Mouse (Mus musculus) MEL (cell line): ENCODE measurements around the gene Ncam2. TPM values are rescaled to one million over a fixed set of nuclear protein-coding genes. Genes with fewer than 3 reads are reported as not detected.

Experiments
- DNase-seq: peaks from one replicate; pipeline ENCODE4 v3.0.0; 2011; ENCODE audit warnings: low read depth, low spot score
- H3K27ac ChIP-seq: 2 replicates; pipeline ENCODE4 v1.5.1; 2012; ENCODE audit warnings: low read depth, mild to moderate bottlenecking, control low read depth, low read length, moderate library complexity; ENCODE audit not compliant: control insufficient read depth
- H3K27me3 ChIP-seq, 2 experiments: fragments of 150-350 bp in 1 of 2; sonication (generic) in 1 of 2; 2 replicates each; pipeline ENCODE4 v1.6.1; 2012; ENCODE audit warnings: low read length in 2 of 2, mild to moderate bottlenecking in 2 of 2, improper control_type of control experiment in 1 of 2, moderate library complexity in 1 of 2; ENCODE audit not compliant: insufficient read depth in 2 of 2, control insufficient read depth in 1 of 2
- H3K36me3 ChIP-seq, 2 experiments: 2 replicates each; pipeline ENCODE4 v1.6.1; 2012 to 2014; ENCODE audit warnings: low read length in 2 of 2, improper control_type of control experiment in 1 of 2, inconsistent platforms in 1 of 2, mild to moderate bottlenecking in 1 of 2; ENCODE audit not compliant: insufficient read depth in 2 of 2, control insufficient read depth in 1 of 2
- H3K4me1 ChIP-seq, 2 experiments: fragments of 150-350 bp in 1 of 2; sonication (generic) in 1 of 2; 2 replicates each; pipeline ENCODE4 v1.6.1; 2012; ENCODE audit warnings: low read length in 2 of 2, improper control_type of control experiment in 1 of 2, mild to moderate bottlenecking in 1 of 2; ENCODE audit not compliant: insufficient read depth in 2 of 2, control insufficient read depth in 1 of 2
- H3K4me3 ChIP-seq, 2 experiments: fragments of 150-350 bp in 1 of 2; sonication (generic) in 1 of 2; 2 replicates each; pipeline ENCODE4 v1.5.1; 2012; ENCODE audit warnings: low read depth in 2 of 2, low read length in 2 of 2, mild to moderate bottlenecking in 2 of 2, moderate library complexity in 2 of 2, control low read depth in 1 of 2, improper control_type of control experiment in 1 of 2; ENCODE audit not compliant: control insufficient read depth in 1 of 2, insufficient read depth in 1 of 2
- H3K79me2 ChIP-seq: 2 replicates; pipeline ENCODE4 v1.6.1; 2012; ENCODE audit warnings: mild to moderate bottlenecking, low read length, moderate library complexity; ENCODE audit not compliant: control insufficient read depth, poor library complexity, insufficient read depth
- H3K9ac ChIP-seq: 2 replicates; pipeline ENCODE4 v1.6.1; 2012; ENCODE audit warnings: low read depth, mild to moderate bottlenecking, control low read depth, low read length, moderate library complexity; ENCODE audit not compliant: control insufficient read depth, poor library complexity, severe bottlenecking
- H3K9me3 ChIP-seq: fragments of 150-350 bp; sonication (generic); replicated peaks from 2 replicates; pipeline ENCODE4 v1.6.1; 2012; ENCODE audit warnings: mild to moderate bottlenecking, low read length, improper control_type of control experiment, moderate library complexity; ENCODE audit not compliant: insufficient read depth
- CHD1 ChIP-seq: IDR thresholded peaks from 2 replicates; pipeline ENCODE4 v1.6.1; 2012; ENCODE audit warnings: low read depth, mild to moderate bottlenecking, inconsistent platforms, low read length, improper control_type of control experiment
- CHD2 ChIP-seq: IDR thresholded peaks from 2 replicates; pipeline ENCODE4 v1.6.1; 2011; ENCODE audit warnings: low read length, improper control_type of control experiment
- CTCF ChIP-seq, 3 experiments: IDR thresholded peaks in 2 of 3; conservative IDR thresholded peaks in 1 of 3; 2 replicates each; pipeline ENCODE4 v1.5.1; 2011 to 2012; ENCODE audit warnings: low read length in 3 of 3, low read depth in 2 of 3, mild to moderate bottlenecking in 2 of 3, improper control_type of control experiment in 1 of 3, inconsistent platforms in 1 of 3, mixed read lengths in 1 of 3, moderate library complexity in 1 of 3; ENCODE audit not compliant: control insufficient read depth in 1 of 3, insufficient read depth in 1 of 3, poor library complexity in 1 of 3, severe bottlenecking in 1 of 3
- E2F4 ChIP-seq: IDR thresholded peaks from 2 replicates; pipeline ENCODE4 v1.6.1; 2011; ENCODE audit warnings: low read depth, low read length, improper control_type of control experiment, borderline replicate concordance
- ELF1 ChIP-seq: IDR thresholded peaks from 2 replicates; pipeline ENCODE4 v1.6.1; 2014; ENCODE audit warnings: low read depth, mild to moderate bottlenecking, inconsistent platforms, low read length, improper control_type of control experiment, moderate library complexity
- GATA1 ChIP-seq: IDR thresholded peaks from 2 replicates; pipeline ENCODE4 v1.6.1; 2011; ENCODE audit warnings: low read depth, low read length, improper control_type of control experiment
- HCFC1 ChIP-seq: IDR thresholded peaks from 2 replicates; pipeline ENCODE4 v1.6.1; 2012; ENCODE audit warnings: low read depth, mild to moderate bottlenecking, inconsistent platforms, low read length, improper control_type of control experiment, moderate library complexity
- JUND ChIP-seq: IDR thresholded peaks from 2 replicates; pipeline ENCODE4 v1.6.1; 2011; ENCODE audit warnings: low read depth, mild to moderate bottlenecking, improper control_type of control experiment, low read length
- MAX ChIP-seq: IDR thresholded peaks from 2 replicates; pipeline ENCODE4 v1.6.1; 2011; ENCODE audit warnings: low read length, improper control_type of control experiment
- MAZ ChIP-seq: IDR thresholded peaks from 2 replicates; pipeline ENCODE4 v1.6.1; 2012; ENCODE audit warnings: low read depth, mild to moderate bottlenecking, inconsistent platforms, low read length, improper control_type of control experiment
- MEF2A ChIP-seq: IDR thresholded peaks from 2 replicates; pipeline ENCODE4 v1.6.1; 2014; ENCODE audit warnings: low read depth, mild to moderate bottlenecking, inconsistent platforms, low read length, improper control_type of control experiment; ENCODE audit not compliant: poor library complexity, insufficient replicate concordance, severe bottlenecking; ENCODE audit errors: extremely low read depth
- MXI1 ChIP-seq: IDR thresholded peaks from 2 replicates; pipeline ENCODE4 v1.6.1; 2011; ENCODE audit warnings: mild to moderate bottlenecking, low read depth, low read length, improper control_type of control experiment
- MYB ChIP-seq: IDR thresholded peaks from 2 replicates; pipeline ENCODE4 v1.6.1; 2011; ENCODE audit warnings: mild to moderate bottlenecking, low read depth, low read length, improper control_type of control experiment
- MYC ChIP-seq: IDR thresholded peaks from 2 replicates; pipeline ENCODE4 v1.6.1; 2011; ENCODE audit warnings: low read depth, mild to moderate bottlenecking, low read length, improper control_type of control experiment, moderate library complexity
- NRF1 ChIP-seq: IDR thresholded peaks from 2 replicates; pipeline ENCODE4 v1.6.1; 2014; ENCODE audit warnings: low read depth, mild to moderate bottlenecking, inconsistent platforms, low read length, improper control_type of control experiment, moderate library complexity; ENCODE audit not compliant: poor library complexity, insufficient read depth, severe bottlenecking
- POLR2A ChIP-seq, 2 experiments: IDR thresholded peaks; 2 replicates each; pipeline ENCODE4 v1.6.1; 2011 to 2012; ENCODE audit warnings: low read length in 2 of 2, mild to moderate bottlenecking in 2 of 2, control low read depth in 1 of 2, improper control_type of control experiment in 1 of 2, low read depth in 1 of 2, moderate library complexity in 1 of 2; ENCODE audit not compliant: control insufficient read depth in 1 of 2, insufficient read depth in 1 of 2, poor library complexity in 1 of 2
- POLR2AphosphoS2 ChIP-seq: IDR thresholded peaks from 2 replicates; pipeline ENCODE4 v1.6.1; 2011; ENCODE audit warnings: low read length, improper control_type of control experiment
- POLR2AphosphoS5 ChIP-seq: IDR thresholded peaks from 2 replicates; pipeline ENCODE4 v1.6.1; 2012; ENCODE audit warnings: low read depth, borderline replicate concordance, mild to moderate bottlenecking, inconsistent platforms, low read length, moderate library complexity, mixed read lengths
- RAD21 ChIP-seq: IDR thresholded peaks from 2 replicates; pipeline ENCODE4 v1.6.1; 2011; ENCODE audit warnings: mild to moderate bottlenecking, low read depth, low read length, improper control_type of control experiment
- SMC3 ChIP-seq: IDR thresholded peaks from 2 replicates; pipeline ENCODE4 v1.6.1; 2011; ENCODE audit warnings: low read depth, low read length, improper control_type of control experiment
- TAL1 ChIP-seq: IDR thresholded peaks from 2 replicates; pipeline ENCODE4 v1.6.1; 2012; ENCODE audit warnings: mild to moderate bottlenecking, inconsistent platforms, low read length, moderate library complexity, mixed read lengths
- TBP ChIP-seq: IDR thresholded peaks from 2 replicates; pipeline ENCODE4 v1.8.0; 2011; ENCODE audit warnings: low read depth, low read length, improper control_type of control experiment
- TCF12 ChIP-seq: IDR thresholded peaks from 2 replicates; pipeline ENCODE4 v1.6.1; 2014; ENCODE audit warnings: low read depth, mild to moderate bottlenecking, inconsistent platforms, low read length, improper control_type of control experiment, moderate library complexity
- UBTF ChIP-seq: IDR thresholded peaks from 2 replicates; pipeline ENCODE4 v1.6.1; 2012; ENCODE audit warnings: low read depth, mild to moderate bottlenecking, inconsistent platforms, low read length, improper control_type of control experiment, moderate library complexity, borderline replicate concordance; ENCODE audit not compliant: insufficient read depth
- USF1 ChIP-seq: IDR thresholded peaks from 2 replicates; pipeline ENCODE4 v1.6.1; 2014; ENCODE audit warnings: low read depth, mild to moderate bottlenecking, inconsistent platforms, low read length, improper control_type of control experiment, moderate library complexity
- ZKSCAN1 ChIP-seq: IDR thresholded peaks from 2 replicates; pipeline ENCODE4 v1.6.1; 2012; ENCODE audit warnings: low read depth, mild to moderate bottlenecking, inconsistent platforms, low read length, improper control_type of control experiment, moderate library complexity
- polyA plus RNA-seq, 2 experiments: library from polyadenylated mRNA; stranded (reverse) in 1 of 2; unstranded in 1 of 2; fragments of >175 nt in 1 of 2; fragments of >200 nt in 1 of 2; gene quantifications; 2 replicates each; pipeline versions ENCODE4 v1.2.1 to v1.2.4; 2012; ENCODE audit warnings: low replicate concordance in 2 of 2, low read depth in 1 of 2; ENCODE audit not compliant: insufficient read length in 2 of 2, insufficient read depth in 1 of 2, missing spikeins in 1 of 2
- total RNA-seq: library from RNA; depleted of rRNA; stranded (reverse); fragments of 300-350 nt; gene quantifications from 2 replicates; pipeline ENCODE4 v1.2.3, GENCODE M21; 2012

Ncam2 gene
- total and polyA plus RNA-seq, 3 experiments = not detected

DNA sequence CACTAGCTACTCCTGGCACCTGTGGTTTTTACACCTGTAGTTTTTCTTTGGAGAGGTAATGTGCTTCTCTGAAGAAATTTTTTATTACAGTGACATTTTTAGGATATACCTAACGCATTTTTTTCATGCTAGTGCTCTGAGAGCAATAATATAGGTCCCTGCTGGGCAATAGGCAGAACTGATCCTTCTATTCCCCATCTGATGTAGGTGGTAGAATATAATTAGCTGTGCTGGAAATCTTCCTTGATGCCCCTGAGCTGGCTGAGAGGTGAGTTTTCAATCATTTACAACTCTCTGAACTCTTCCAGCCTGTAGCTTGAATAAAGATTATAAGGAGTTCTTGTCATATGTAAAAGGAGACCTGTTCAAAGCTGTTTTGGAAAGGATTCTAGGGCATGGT, 272.4 kb downstream of the Ncam2 start:
- Histone ChIP-seq H3K4me3 (no peak overlapping the region), H3K9ac (no peak overlapping the region), H3K4me1 (no peaks in the 10 kb centered on the region), H3K79me2 (no peaks in the 10 kb centered on the region), H3K27me3 (no peaks in the 10 kb centered on the region), H3K36me3 (no peaks in the 10 kb centered on the region), H3K27ac (no peak overlapping the region), H3K9me3 (no peaks in the 10 kb centered on the region)
- no peak for DNase-seq
- no peak for TF ChIP-seq NRF1
- TF ChIP-seq CHD1 = no peak
- no peak for TF ChIP-seq MAX
- no peak for TF ChIP-seq JUND
- no peak for TF ChIP-seq MEF2A
- TF ChIP-seq SMC3 = no peak
- no peak for TF ChIP-seq UBTF
- no peak for TF ChIP-seq MYC
- TF ChIP-seq USF1 = no peak
- no peak for TF ChIP-seq MYB
- no peak for TF ChIP-seq MAZ
- TF ChIP-seq E2F4 = no peak
- no peak for TF ChIP-seq POLR2A (IDR thresholded peaks at IDR 0.05; ENCODE audit: control insufficient read depth in 1 of 2, insufficient read depth in 1 of 2, low read depth in 1 of 2, low read length in 2 of 2, poor library complexity in 1 of 2)
- TF ChIP-seq POLR2AphosphoS5 = no peak
- TF ChIP-seq RAD21 = no peak
- no peak for TF ChIP-seq GATA1

DNA sequence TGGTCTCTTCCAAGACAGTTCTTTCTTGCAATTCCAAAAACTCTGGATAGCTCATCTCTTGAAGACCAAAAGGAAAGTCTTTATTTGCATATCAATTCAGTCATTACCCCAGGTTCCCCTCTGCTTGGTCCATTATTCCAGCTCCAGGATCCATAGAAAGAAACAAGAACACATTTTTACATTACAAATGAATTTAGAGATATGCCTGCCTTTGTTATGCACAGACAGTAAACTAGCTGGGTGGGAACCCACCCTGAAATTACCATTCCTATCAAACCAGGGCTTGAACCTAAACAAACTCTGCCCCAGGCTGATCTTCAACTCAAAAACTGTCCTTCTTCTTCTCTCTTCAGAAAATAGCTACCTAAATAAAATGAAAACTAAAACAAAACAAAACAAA, 280.6 kb downstream of the Ncam2 start:
- Histone ChIP-seq H3K27ac (no peak overlapping the region), H3K9ac (no peak overlapping the region), H3K4me1 (no peaks in the 10 kb centered on the region), H3K4me3 (no peak overlapping the region), H3K27me3 (no peaks in the 10 kb centered on the region), H3K9me3 (no peaks in the 10 kb centered on the region), H3K36me3 (no peaks in the 10 kb centered on the region), H3K79me2 (no peaks in the 10 kb centered on the region)
- no peak for DNase-seq
- no peak for TF ChIP-seq TCF12
- no peak for TF ChIP-seq CHD2
- TF ChIP-seq HCFC1 = no peak
- no peak for TF ChIP-seq TAL1
- no peak for TF ChIP-seq SMC3
- TF ChIP-seq POLR2AphosphoS2 = no peak
- no peak for TF ChIP-seq MAZ
- TF ChIP-seq USF1 = no peak
- TF ChIP-seq TBP = no peak
- no peak for TF ChIP-seq ELF1
- no peak for TF ChIP-seq ZKSCAN1
- no peak for TF ChIP-seq MXI1
- TF ChIP-seq CTCF (IDR thresholded peaks at IDR 0.05 in 2 of 3, conservative IDR thresholded peaks at IDR 0.05 in 1 of 3; ENCODE audit: control insufficient read depth in 1 of 3, insufficient read depth in 1 of 3, low read depth in 2 of 3, low read length in 3 of 3, poor library complexity in 1 of 3, severe bottlenecking in 1 of 3) = no peak
- no peak for TF ChIP-seq MEF2A
